Mouse (Mus musculus): ENCODE measurements around the gene Lrrc26. TPM values are rescaled to one million over a fixed set of nuclear protein-coding genes. Genes with fewer than 3 reads are reported as not detected.

Gene Lrrc26
- total RNA-seq, 2 experiments from 2014 or later = not detected

DNA sequence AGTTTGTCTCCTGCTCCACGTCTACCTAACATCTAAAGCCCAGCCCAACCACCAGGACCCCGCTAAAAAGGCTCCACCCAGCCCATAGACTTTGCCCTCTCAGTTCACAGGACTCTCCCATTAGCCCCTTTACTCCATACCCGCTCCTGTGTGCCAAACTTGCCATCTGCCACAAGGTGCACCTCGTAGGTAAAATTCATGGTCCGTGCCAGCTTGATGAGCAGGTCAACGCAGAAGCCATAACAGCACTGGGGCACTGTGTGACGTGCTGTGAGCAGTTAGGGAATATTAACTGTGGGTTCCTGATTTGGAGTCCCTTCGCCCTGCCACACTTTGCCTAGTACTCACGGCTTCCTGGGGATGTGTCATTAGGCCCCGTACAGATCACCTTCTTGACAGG, 8.3 kb downstream of the Lrrc26 start:
- no peak for DNase-seq

DNA sequence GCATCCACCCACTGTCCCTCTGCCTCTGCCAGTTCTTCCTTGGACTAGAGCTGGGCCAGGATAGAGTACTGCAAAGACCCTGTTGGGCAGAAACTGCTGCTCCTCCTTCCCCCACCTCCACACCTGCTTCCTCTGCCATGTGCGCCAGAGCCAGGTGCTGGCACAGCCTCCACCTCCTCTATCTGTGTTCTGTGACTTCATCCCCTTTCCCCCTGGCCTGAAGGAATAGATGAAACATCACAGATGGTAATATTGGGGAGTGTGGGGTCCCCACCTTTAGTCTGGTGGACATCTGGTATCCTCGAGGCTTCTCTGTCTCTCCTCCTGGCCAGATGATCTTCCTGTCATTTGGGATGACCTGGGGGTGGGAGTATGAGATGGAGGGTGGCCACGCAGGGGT, 13.7 kb downstream of the Lrrc26 start:
- no peak for DNase-seq

DNA sequence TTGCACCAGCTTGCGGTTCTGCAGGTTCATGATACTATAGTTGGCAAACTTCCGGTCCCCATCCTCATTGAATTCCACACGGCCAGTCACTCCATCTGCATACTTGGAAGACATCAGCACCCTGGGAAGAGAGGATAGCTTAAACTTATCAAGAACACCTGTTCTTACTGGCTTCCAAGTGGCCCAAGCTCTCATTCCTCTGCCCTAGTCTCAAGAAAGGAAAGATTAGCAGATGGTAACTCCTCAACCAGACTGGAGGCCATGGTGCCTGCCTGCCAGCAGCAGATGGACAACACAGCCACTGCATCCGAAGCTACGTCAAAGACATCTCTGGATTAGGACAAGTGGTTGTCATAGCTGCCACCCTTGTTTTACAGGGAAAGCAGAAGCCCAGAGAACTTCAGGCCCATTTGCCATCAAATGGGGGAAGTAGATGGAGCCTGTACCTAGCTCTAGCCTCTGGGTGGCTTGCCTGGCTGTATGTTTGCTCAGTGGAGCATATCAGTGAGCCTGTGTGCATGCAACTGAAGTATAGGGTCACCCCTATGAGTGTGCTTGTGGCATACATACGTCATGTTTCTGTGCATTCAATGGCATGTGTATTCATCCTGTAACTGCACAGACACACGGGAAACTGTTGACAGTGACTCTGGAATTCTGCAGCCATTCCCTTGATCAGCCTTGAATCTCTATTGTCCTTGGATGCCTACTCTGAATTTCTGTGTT, 14.4 kb downstream of the Lrrc26 start:
- no peak for DNase-seq

DNA sequence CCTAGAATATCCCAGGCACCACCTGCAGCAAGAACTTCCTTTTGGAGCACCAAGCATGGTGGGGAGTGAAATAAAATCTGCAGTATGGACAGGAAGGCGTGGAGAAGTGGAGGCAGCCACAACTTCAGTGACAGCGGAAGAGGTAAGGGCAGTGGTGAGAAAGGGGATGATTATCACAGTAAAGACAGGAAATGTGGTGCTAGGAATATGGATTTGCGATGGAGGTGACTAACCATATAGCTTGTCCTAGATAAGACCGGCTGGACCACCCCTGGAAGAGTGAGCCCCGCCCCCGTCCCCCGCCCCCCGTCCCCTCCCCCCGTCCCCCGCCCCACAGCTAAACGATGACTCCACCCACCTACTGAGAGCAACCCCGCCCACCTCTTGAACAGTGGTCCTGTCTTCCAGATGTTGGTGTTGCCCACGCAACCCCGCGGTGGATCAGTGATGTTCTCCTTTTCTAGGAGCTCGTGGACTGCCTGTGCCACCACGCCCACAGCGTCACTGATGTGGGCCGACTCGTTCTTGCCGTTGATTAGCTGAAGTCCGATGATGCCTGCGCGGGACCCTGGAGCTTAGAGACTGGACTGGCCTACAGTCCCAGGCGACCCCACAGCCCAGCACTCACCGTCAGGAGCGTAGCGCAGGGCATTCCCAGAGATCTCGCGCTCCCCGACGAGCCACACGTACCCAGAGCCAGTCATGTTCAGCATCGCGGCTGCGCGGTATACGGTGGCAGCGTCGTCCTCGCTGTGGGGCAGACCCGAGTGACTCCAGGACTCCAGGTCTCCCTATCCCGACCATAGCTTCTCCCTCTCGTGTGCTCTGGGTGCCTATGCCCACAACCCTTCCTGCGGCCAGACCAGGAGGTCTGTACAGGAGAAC, 15.2 kb downstream of the Lrrc26 start:
- DNase-seq = peak; percentile 23

DNA sequence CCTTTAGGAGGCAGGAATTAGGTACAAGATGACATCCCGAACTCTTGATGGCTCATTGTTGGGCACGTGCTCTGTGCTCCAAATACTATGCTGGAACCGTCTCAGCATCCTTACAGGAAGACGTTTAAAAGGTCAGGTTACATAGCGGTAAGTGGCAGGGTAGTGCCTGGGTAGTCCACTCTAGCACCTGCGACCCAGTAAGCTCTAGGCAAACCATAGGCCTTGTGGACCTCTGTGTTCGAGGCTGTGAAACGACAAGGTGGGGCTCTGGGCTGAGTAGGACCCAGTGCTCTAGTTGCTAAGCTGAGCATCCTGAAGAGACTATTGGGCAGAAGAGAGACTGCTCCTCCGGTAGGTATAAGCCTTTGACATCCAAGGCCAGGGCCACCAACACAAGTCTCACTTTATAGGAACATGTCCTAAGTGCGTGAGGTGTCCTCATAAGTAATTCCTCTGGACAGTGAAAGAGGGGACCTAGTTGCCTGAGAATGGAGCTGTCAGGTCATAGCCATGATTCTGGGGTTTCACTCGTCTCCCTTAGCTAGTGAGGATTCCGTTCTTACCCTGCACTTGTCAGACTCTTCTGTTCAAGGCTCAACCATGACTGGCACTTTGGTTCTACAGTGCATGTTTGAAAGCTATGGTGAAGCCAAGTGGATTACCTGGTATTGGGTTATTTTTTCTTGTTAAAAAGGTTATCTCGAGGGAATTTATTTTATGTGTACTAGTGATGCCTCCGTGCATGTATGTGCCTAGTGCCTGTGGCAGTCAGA, 16.1 kb downstream of the Lrrc26 start:
- DNase-seq = no peak

DNA sequence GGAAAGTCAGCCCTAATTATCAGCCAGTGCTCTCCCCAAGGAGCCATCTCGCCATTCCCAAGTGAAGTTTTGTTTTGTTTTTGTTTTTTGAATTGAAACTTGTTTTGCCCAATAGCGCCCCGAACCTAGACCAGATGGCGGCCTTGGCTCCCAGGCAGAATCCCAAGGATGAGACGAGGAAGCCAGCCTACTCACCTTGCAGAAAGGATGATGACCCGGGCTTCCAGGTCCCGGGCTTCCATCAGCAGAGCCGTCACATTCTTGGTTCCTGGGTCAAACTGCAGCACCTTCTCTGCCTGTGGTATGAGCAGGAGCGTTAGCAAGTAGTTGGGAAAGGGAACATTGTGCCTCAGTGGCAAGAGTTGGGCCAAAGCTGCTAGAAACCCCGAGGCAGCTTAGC, 20.5 kb downstream of the Lrrc26 start:
- DNase-seq = no peak

DNA sequence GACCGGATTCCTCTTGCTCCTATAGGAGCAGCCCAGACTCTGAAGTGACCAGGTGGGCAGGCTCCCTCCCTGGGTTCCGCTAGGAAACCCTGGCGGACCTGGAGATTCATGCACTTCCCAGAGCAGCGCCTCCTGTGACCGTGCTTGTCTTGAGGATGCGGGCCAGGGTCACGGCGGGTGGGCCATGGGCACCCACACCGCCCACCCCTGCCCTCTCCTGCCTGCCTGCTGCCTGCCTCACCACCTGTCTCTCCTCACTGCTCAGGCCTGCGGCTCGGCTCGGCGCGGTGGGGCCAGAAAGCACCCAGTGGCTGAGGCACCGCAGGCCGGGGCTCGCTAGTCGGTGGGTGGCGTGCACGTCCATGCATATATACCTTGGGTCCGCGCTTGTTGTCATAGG, 21.3 kb downstream of the Lrrc26 start:
- DNase-seq = no peak

DNA sequence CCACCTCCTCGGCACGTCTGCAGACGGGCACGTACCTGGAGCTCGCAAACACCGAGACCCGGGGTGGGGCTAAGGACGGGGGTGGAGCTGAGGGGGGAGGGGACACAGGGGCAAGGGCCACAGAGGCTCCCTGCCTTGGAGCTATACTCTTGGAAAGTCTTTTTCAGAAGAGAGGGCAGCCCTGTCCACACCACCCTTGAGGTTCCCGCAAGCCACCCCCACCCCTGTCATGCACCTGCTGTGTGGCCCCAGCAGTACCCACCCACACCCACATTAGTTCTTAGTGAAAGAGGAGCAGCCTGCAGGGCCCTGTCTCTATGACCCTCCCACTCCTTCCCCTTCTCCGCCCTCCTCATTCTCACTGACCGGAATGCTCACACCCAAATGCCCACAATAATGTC, 21.8 kb downstream of the Lrrc26 start:
- no peak for DNase-seq

DNA sequence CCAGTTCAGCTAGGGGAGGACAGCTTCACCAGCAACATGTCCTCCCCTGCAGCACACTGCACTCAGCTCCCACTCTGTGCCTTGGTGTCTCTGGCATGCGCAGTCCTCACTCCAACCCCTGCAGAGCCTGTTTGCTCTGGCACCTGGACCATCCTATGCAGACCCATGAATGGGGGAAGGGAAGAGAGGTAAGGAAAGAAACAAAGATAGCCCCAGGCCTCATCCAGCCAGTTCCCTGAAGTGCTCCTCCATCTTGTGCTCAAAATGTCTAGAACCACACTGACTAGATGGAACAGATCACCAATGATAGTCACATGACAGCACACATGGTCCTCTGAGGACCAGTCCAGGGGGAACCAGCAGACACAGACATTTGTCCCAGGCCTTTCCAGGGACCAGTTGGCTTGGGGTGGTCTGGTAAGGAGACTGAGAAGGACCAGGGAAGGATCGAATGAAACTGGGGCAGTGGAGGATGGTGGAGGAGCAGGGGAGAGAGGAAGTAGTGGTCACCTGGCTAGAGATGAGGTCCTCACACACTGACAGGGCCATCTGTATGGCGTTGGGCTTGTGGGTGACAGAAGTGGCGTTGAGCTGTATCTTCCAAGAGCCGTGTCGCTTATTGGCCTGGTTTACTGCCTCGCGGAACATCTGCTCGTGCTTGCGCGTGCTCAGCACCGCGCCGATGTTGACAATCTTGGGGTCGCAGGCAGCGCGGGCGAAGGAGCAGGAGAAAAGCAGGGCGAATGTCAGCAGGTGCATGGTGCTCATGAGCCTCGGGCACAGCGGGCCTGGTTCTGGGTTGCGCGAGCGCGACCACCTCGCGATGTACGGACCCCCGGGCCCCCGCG, 28.6 kb downstream of the Lrrc26 start:
- DNase-seq = no peak

DNA sequence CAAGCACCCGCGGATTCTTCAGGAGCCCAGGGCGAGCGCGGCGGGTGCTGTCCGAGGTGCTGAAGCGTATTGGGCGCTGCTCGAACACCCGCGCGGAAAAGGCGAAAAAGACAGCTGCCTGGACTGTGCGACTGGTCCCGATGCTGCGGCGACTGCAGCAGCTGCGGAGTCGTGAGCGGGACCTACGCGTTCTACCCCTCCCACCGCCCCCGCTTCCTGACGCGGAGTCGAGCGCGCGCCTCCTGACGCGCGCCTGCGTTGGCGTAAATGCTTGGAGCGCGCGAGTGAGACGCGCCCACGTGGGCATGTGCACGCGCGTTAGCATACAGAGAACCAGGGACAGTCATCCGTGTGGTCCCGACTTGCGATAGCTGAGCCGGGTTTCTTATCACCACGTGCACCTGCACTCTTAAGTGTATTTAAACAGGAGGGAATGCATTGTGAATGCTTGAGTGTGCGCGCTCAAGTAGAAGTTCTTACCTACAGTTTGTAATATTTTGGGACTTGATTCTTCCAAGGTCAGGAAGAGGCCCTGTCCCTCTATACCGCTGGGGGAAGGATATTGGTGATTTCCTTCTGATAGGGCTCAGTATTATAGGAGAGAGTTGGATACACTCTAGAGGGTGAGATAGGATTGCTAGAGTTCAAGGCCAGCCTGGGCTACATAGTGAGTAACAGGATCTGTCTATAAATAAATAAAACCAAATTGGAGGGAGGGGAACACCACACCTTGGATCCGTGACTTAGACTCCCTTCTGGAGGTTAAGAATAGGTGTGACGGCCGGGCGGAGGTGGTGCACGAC, 29.5 kb downstream of the Lrrc26 start, which contains the start of gene Grin1:
Gene Grin1 (minus strand): TSS at position 217 of the 803 bp plus-strand sequence.
- peak; percentile 78 for DNase-seq

DNA sequence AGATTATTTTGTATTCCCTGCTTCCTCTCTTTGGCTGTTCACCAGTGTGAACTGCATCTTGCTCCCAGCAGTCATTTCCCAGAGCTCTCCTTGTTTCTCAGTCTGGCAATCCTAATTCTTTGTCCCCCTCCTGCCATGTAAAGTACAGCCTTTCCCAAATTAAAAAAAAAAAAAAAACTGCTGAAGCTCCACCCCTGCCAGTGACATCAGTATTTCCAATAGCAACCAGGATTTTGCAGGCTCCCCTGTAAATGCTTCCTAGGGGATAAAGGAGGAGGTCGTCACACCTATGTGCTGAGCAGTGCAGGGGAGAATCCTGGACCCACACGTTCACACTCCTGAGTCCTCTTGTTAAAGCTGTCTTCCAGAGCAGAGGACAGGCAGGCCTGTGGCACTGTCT, 30.4 kb downstream of the Lrrc26 start:
- no peak for DNase-seq

DNA sequence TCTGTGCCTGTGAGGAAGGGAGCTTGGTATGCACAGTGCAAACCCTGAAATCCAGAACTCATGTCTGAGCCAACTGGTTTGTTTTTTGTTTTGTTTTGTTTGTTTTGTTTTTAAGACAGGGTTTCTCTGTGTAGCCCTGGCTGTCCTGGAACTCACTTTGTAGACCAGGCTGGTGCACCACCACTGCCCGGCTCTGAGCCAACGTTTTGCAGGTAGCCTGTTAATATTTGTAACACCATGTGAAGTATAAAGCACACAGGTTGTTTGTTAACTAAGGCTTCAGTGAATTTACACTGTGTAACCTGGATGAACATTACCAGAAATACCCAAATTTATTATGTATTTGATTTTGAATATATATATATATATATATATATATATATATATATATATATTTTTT, 36.3 kb downstream of the Lrrc26 start:
- no peak for DNase-seq

DNA sequence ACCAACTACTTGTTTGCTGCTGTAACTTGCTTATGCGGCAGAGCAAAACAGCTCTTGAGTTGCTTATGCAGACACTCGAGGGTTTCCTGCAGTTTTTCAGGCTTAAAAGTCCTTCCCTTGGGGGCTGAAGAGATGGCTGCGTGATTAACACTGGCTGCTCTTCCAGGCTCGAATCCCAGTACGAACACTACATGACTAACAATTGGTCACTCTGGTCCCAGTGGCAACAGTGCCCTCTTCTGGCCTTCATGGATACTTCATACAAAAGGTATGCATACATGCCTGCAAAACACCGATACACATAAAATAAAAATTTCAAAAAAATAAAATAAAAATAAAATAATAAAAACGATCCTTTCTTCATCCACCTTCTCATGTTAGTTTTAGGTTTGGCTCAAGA, 38.7 kb downstream of the Lrrc26 start:
- peak; percentile 41 for DNase-seq

DNA sequence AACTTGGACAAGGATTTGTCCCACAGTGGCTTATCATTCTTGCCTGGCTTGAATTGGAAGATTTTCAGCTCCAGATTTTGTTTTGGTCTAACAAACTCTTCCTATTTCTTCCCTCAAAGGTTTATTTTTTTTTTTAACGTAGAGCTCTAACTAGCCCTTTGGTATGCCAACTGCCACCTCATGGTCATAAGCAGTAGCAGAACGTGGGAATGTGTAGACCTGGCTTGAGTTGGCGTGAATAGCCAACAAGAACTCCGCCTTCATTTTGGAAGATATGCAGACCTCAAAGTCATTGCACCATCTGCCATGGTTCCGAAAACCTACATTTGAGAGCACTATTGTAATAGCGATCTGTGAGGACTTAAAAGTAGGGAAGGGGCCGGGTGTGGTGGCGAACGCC, 41.8 kb downstream of the Lrrc26 start:
- DNase-seq = no peak

DNA sequence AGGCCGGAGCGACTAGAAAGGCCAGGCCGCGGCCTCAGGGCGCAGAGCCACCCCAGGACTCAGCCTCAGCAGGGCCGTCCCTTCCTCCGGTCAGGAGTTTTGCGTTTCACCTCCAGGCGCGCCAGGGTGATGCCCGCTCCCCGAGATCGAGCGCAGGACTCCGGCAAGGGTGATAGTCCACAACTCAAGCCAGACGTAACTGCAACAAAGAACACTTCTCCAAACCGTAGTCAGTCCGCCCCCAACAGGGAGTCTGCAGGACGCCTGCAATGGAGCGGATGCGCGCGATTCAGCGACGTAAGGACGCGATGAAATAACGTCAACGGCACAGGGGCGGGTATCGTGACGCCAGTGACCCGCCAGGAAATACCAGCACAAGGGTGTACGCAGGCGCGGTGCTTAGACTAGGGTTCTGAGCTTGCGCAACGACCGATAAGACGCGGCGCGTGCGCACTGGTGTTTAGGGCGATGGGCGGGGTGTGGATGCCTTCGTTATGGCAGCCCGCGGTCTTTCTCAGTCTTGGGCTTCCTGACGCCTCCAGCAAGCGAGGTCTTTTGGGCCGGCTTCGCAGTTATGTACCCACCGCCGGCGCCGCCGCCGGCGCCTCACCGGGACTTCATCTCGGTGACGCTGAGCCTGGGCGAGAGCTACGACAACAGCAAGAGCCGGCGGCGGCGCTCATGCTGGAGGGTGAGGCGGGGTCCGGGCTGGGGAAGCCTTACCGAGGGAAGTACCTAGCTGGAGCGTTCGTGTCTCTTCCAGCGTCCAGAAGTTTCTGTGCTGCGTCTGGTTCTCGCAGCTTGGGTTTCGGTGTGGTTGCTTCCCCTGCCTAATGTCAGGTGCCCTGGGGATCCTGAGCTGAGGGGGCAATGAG, 42.8 kb downstream of the Lrrc26 start, which contains the start of gene Man1b1:
Gene Man1b1 (plus strand): TSS at position 53 of the 875 bp plus-strand sequence.
- DNase-seq = peak; percentile 99

DNA sequence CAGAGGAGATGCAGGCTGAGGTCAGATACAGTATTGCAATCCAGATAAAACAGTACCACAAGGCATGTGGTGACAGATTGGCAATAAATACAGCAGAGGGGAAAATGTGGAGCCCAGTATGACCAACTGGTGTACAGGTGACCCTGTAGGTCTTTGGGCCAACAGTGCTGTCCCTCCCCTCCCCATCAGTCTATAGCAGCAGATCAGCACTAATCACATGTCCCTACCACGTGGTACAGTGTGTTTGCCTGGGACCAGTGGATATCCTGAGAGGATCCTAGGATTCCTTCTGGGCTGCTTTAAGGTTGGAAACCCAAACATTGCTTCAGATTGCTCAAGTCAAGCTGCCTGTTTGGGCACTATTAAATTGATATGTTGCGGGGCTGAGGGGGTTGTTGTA, 43.9 kb downstream of the Lrrc26 start:
- DNase-seq = no peak

DNA sequence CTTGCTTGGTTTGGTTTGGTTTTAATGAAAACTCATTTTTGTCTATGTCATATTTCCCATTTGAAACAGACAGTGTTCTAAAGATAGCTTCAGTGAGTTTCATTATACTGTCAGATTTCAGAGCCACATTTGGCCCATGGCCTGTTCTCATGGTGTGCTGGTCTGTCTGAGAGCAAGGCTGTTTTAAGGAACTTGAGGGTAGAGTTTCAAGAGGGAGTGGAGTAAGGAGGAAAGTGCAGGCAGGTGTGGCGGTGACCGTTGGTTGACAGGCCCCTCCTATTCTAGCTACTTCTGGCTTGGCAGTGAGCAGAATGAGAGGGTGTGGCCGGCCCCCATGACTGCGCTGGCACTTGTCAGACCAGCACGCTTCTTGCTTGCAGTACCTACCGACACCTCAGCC, 48.6 kb downstream of the Lrrc26 start:
- DNase-seq = no peak

Measured in heart, postnatal 4 days (tissue).